Mouse (Mus musculus) bone marrow macrophage, adult 2 months (primary cell): Measurements from ENCODE around the gene Prr7.

Experiments used
- CTCF ChIP-seq: IDR thresholded peaks from 2 replicates; pipeline ENCODE4 v1.5.1; 2012; ENCODE audit warnings: low read depth, mild to moderate bottlenecking, low read length, moderate library complexity
- POLR2A ChIP-seq: IDR thresholded peaks from 2 replicates; pipeline ENCODE4 v1.6.1; 2012; ENCODE audit warnings: mild to moderate bottlenecking, low read depth, low read length, borderline replicate concordance

DNA sequence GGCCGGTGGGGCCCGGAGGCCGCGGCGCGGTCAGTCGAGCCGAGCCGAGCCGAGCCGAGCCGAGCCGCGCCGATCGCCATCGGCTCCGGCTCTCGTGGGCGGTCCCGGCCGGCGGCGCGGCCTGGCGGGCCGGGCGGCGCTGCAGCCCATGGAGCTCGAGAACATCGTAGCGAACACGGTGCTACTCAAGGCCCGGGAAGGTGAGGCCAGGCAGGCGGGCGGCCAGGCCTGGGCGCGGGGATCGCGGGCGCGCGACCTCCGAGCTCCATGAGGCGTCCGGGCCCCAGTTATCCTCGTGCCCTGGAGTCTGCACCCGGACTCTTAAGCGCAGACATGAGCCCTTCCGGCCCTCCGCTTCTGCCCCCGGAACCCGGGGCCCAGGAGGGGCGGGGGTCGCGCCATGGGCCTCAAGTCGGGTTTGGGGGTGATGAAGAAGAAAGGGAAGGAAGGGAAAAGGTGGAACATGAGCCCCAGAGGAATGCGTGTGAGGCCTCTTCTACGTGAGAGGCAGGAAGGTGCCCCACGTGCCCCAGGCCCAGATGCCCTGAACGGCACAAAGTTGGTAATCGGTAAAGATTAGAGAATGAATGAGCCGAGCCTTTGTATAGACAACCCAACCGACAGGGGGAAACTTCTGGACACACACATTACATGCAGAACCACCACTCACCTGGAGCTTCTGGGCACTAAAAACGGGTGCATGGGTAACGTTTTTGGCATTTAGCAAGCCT, 18.5 kb upstream of the Prr7 start:
- no peak for TF ChIP-seq CTCF
- TF ChIP-seq POLR2A = no peak
